ENCODE assay signal across 8 mouse cellular contexts in genomic region chr15:98792233-98793020, GRCm38 (mm10). TPM values are rescaled to one million over a fixed set of nuclear protein-coding genes. Genes with fewer than 3 reads are reported as not detected.
DNase-seq lines count a peak whose midpoint lies in the region; ATAC-seq lines count a peak whose summit lies in the region.
"Had no signal": no experiment of that assay in that cellular context is flagged by ENCODE, and none has a peak within 500 bp of the region (broad histone marks: within the 10 kb centered on the region; RNA-seq: fewer than 3 reads in every experiment).

No protein-coding gene starts in this region.

- H3K27me3 ChIP-seq in lung, embryonic 15.5 days = peaks cover 99% of the 10 kb centered on the region
- H3K27me3 ChIP-seq in forebrain, embryonic 12.5 days = peaks cover 100% of the 10 kb centered on the region
- peaks cover 99% of the 10 kb centered on the region for H3K27me3 ChIP-seq in limb, embryonic 15.5 days
- peaks cover 86% of the 10 kb centered on the region for H3K27me3 ChIP-seq in stomach, embryonic 14.5 days (ENCODE audit: control insufficient read depth, insufficient read depth, low read length)

- ATAC-seq in lung, embryonic 15.5 days (ENCODE audit: borderline replicate concordance, extremely low read depth, low FRiP score, low TSS enrichment) = no peak
- no peak for ATAC-seq in forebrain, embryonic 12.5 days (ENCODE audit: low FRiP score)
- ATAC-seq in limb, embryonic 15.5 days (ENCODE audit: insufficient number of reproducible peaks, low FRiP score, low TSS enrichment, low read depth) = no peak
- ATAC-seq in stomach, embryonic 14.5 days (ENCODE audit: insufficient number of reproducible peaks, insufficient read depth, low FRiP score, low read depth) = no peak

- peaks cover 32% of the 10 kb centered on the region for H3K4me1 ChIP-seq in lung, embryonic 15.5 days
- peaks cover 50% of the 10 kb centered on the region for H3K4me1 ChIP-seq in forebrain, embryonic 12.5 days
- H3K4me1 ChIP-seq in limb, embryonic 15.5 days = peaks cover 47% of the 10 kb centered on the region
- H3K4me1 ChIP-seq in stomach, embryonic 14.5 days (ENCODE audit: control insufficient read depth, insufficient read depth, low read length) = peaks cover 11% of the 10 kb centered on the region; the same call in 1 of the 2 replicates

- H3K9ac ChIP-seq in lung, embryonic 15.5 days = no peak overlapping the region
- no peak overlapping the region for H3K9ac ChIP-seq in forebrain, embryonic 12.5 days
- H3K9ac ChIP-seq in limb, embryonic 15.5 days = no peak overlapping the region
- H3K9ac ChIP-seq in stomach, embryonic 14.5 days (replicated peaks; ENCODE audit: low read depth, low read length) = no peak overlapping the region

- H3K36me3 ChIP-seq in lung, embryonic 15.5 days = no peaks in the 10 kb centered on the region
- no peaks in the 10 kb centered on the region for H3K36me3 ChIP-seq in forebrain, embryonic 12.5 days (replicated peaks)
- H3K36me3 ChIP-seq in limb, embryonic 15.5 days = no peaks in the 10 kb centered on the region
- no peaks in the 10 kb centered on the region for H3K36me3 ChIP-seq in stomach, embryonic 14.5 days (ENCODE audit: control insufficient read depth, insufficient read depth, low read length)

- peak overlapping the region; percentile 16; the same call in 1 of the 2 replicates for H3K4me3 ChIP-seq in lung, embryonic 15.5 days
- peak overlapping the region; percentile 24 for H3K4me3 ChIP-seq in forebrain, embryonic 12.5 days (replicated peaks)
- H3K4me3 ChIP-seq in limb, embryonic 15.5 days = peak overlapping the region; percentile 35
- peak overlapping the region; percentile 17; the same call in 1 of the 2 replicates for H3K4me3 ChIP-seq in stomach, embryonic 14.5 days (ENCODE audit: low read depth, low read length)

- no peak overlapping the region for H3K27ac ChIP-seq in lung, embryonic 15.5 days
- H3K27ac ChIP-seq in forebrain, embryonic 12.5 days = no peak overlapping the region
- no peak overlapping the region for H3K27ac ChIP-seq in limb, embryonic 15.5 days
- no peak overlapping the region for H3K27ac ChIP-seq in stomach, embryonic 14.5 days (ENCODE audit: low read length)
- H3K27ac ChIP-seq: macrophage had no signal

- H3K9me3 ChIP-seq in lung, embryonic 15.5 days = no peaks in the 10 kb centered on the region
- no peaks in the 10 kb centered on the region for H3K9me3 ChIP-seq in forebrain, embryonic 12.5 days
- no peaks in the 10 kb centered on the region for H3K9me3 ChIP-seq in limb, embryonic 15.5 days
- H3K9me3 ChIP-seq in stomach, embryonic 14.5 days (ENCODE audit: control insufficient read depth, low read depth, low read length) = no peaks in the 10 kb centered on the region

- peak overlapping the region; percentile 39; the same call in 1 of the 2 replicates for H3K4me2 ChIP-seq in lung, embryonic 15.5 days
- H3K4me2 ChIP-seq in forebrain, embryonic 12.5 days = peak overlapping the region; percentile 35
- H3K4me2 ChIP-seq in limb, embryonic 15.5 days = peak overlapping the region; percentile 52
- H3K4me2 ChIP-seq in stomach, embryonic 14.5 days (replicated peaks; ENCODE audit: low read depth, low read length) = peak overlapping the region; percentile 35; the same call in 1 of the 2 replicates

- WGBS in lung, embryonic 15.5 days = 2% methylated on average over 70 of the region's 75 CpGs
- WGBS in forebrain, embryonic 12.5 days = 1% methylated on average over 75 of the region's 75 CpGs
- under 1% methylated on average over 75 of the region's 75 CpGs for WGBS in limb, embryonic 15.5 days
- under 1% methylated on average over 75 of the region's 75 CpGs for WGBS in stomach, embryonic 14.5 days

- DNase-seq in lung, adult 18-20 months = no peak
- DNase-seq in retina, postnatal 1 day = no peak
- DNase-seq in urinary bladder, postnatal 10 days (ENCODE audit: low spot score) = no peak

RNA-seq across cellular contexts. Expression of gene Wnt1, which starts 2.8 kb away (rescaled TPM):
- polyA plus RNA-seq in lung, embryonic 15.5 days (2015; fragmentation: Nextera tagmentation; extraction: Ambion mirVana) = not detected in 2 replicates
- 0.18 and 0.61 TPM in 2 replicates for polyA plus RNA-seq in forebrain, embryonic 12.5 days (2016; fragmentation: Nextera tagmentation; extraction: Ambion mirVana)
- polyA plus RNA-seq in limb, embryonic 15.5 days (2015; fragmentation: Nextera tagmentation; extraction: Ambion mirVana) = 0.06 and 0.14 TPM in 2 replicates
- polyA plus RNA-seq in stomach, embryonic 14.5 days (2014; fragmentation: Nextera tagmentation; extraction: Ambion mirVana) = not detected in 2 replicates
- polyA plus RNA-seq: macrophage had no signal

RNA-seq across cellular contexts. Expression of gene Wnt10b, which starts 14.5 kb away (rescaled TPM):
- polyA plus RNA-seq in lung, embryonic 15.5 days (2015; fragmentation: Nextera tagmentation; extraction: Ambion mirVana) = 0.10 TPM in 1 of 2 replicates, not detected in the other
- 0.18 and 0.24 TPM in 2 replicates for polyA plus RNA-seq in forebrain, embryonic 12.5 days (2016; fragmentation: Nextera tagmentation; extraction: Ambion mirVana)
- 6.0 and 7.0 TPM in 2 replicates for polyA plus RNA-seq in limb, embryonic 15.5 days (2015; fragmentation: Nextera tagmentation; extraction: Ambion mirVana)
- not detected in 2 replicates for polyA plus RNA-seq in stomach, embryonic 14.5 days (2014; fragmentation: Nextera tagmentation; extraction: Ambion mirVana)
- polyA plus RNA-seq: macrophage had no signal

RNA-seq across cellular contexts. Expression of gene Ddn, which starts 16.9 kb away (rescaled TPM):
- polyA plus RNA-seq in lung, embryonic 15.5 days (2015; fragmentation: Nextera tagmentation; extraction: Ambion mirVana) = 0.04 TPM in 1 of 2 replicates, not detected in the other
- polyA plus RNA-seq in forebrain, embryonic 12.5 days (2016; fragmentation: Nextera tagmentation; extraction: Ambion mirVana) = 0.22 TPM in 1 of 2 replicates, not detected in the other
- 0.15 TPM in 1 of 2 replicates, not detected in the other for polyA plus RNA-seq in limb, embryonic 15.5 days (2015; fragmentation: Nextera tagmentation; extraction: Ambion mirVana)
- not detected in 2 replicates for polyA plus RNA-seq in stomach, embryonic 14.5 days (2014; fragmentation: Nextera tagmentation; extraction: Ambion mirVana)
- polyA plus RNA-seq: macrophage had no signal

RNA-seq across cellular contexts. Expression of gene Arf3, which starts 29.4 kb away (rescaled TPM):
- 45.7 and 45.8 TPM in 2 replicates for polyA plus RNA-seq in lung, embryonic 15.5 days (2015; fragmentation: Nextera tagmentation; extraction: Ambion mirVana)
- polyA plus RNA-seq in forebrain, embryonic 12.5 days (2016; fragmentation: Nextera tagmentation; extraction: Ambion mirVana) = 58.2 and 58.3 TPM in 2 replicates
- 41.7 and 49.3 TPM in 2 replicates for polyA plus RNA-seq in limb, embryonic 15.5 days (2015; fragmentation: Nextera tagmentation; extraction: Ambion mirVana)
- polyA plus RNA-seq in stomach, embryonic 14.5 days (2014; fragmentation: Nextera tagmentation; extraction: Ambion mirVana) = 33.2 and 34.5 TPM in 2 replicates

RNA-seq across cellular contexts. Expression of gene Prkag1, which starts 38.9 kb away (rescaled TPM):
- 105 and 113 TPM in 2 replicates for polyA plus RNA-seq in lung, embryonic 15.5 days (2015; fragmentation: Nextera tagmentation; extraction: Ambion mirVana)
- polyA plus RNA-seq in forebrain, embryonic 12.5 days (2016; fragmentation: Nextera tagmentation; extraction: Ambion mirVana) = 85.2 and 89.4 TPM in 2 replicates
- 91.4 and 94.3 TPM in 2 replicates for polyA plus RNA-seq in limb, embryonic 15.5 days (2015; fragmentation: Nextera tagmentation; extraction: Ambion mirVana)
- polyA plus RNA-seq in stomach, embryonic 14.5 days (2014; fragmentation: Nextera tagmentation; extraction: Ambion mirVana) = 76.3 and 80.0 TPM in 2 replicates
